ENCODE assay signal across 7 mouse cellular contexts in genomic region chr7:82858611-82859010, GRCm38 (mm10).
"Had no signal": no experiment of that assay in that cellular context is flagged by ENCODE, and none has a peak within 500 bp of the region (broad histone marks: within the 10 kb centered on the region; RNA-seq: fewer than 3 reads in every experiment).

No protein-coding gene starts in this region.

- DNase-seq: kidney, postnatal 10 days; kidney, postnatal 4 days; lung, adult 2 months; lung, postnatal 10 days; right cerebral cortex, postnatal 25 days; thymus, postnatal 4 days had no signal

- ATAC-seq: midbrain, embryonic 16.5 days had no signal
